Mouse (Mus musculus) cerebral cortex, adult 2 months (tissue): ENCODE data around the gene Nfe2l2.

Source experiments
- WGBS: fragments of 180-500 bp; shearing (Covaris S2); methylation state at CpG from one replicate; pipeline ENCODE4 v1.1.7; 2018; 5-methylcytosine and 5-hydroxymethylcytosine counted together

Nfe2l2 gene

DNA sequence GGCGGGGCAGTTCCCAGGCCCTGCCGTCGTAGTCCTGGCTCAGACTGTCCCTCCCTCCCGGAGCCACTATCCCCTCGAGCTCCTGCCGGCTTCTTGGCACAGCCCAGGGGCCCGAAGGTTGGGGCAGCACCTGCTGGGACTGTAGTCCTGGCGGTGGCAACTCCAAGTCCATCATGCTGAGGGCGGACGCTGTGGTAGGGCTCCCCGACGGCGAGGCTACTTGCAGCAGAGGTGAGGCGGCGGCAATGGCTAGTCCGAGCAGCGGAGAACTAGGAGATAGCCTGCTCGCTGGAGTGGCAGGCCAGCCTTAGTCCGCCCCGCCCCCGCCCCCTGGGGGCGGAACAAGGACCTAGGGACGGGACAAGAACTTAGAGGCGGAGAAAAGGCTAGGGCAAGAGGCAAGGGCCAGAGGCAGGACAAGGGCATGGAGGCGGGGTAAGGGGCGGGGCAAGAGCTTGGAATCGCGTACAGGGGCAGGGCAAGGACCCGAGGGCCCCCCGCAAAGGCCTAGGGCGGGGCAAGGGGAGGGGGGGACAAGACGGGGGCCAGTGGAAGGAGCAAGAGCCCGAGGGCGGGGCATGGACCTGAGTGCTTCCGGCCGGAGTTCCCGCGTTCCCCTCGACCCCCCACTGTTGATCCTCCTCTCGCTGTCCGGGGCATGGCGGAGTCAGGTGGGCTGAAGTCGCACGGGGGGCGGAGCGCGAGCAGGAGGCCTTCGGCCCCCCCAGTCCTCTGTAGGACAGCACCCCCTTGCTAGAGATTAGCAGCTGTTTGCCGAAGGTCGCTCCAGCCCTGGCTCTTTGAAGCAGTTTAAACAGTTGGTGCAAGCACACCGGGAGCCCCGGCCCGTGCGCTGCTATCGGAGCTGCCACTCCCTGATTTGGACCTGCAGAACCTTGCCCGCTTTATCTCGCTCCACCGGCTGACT is at the start of gene Nfe2l2:
Nfe2l2 (minus strand) TSS at position 408 of the 928 bp plus-strand sequence.
- WGBS = under 1% methylated on average over 58 of the region's 58 CpGs

DNA sequence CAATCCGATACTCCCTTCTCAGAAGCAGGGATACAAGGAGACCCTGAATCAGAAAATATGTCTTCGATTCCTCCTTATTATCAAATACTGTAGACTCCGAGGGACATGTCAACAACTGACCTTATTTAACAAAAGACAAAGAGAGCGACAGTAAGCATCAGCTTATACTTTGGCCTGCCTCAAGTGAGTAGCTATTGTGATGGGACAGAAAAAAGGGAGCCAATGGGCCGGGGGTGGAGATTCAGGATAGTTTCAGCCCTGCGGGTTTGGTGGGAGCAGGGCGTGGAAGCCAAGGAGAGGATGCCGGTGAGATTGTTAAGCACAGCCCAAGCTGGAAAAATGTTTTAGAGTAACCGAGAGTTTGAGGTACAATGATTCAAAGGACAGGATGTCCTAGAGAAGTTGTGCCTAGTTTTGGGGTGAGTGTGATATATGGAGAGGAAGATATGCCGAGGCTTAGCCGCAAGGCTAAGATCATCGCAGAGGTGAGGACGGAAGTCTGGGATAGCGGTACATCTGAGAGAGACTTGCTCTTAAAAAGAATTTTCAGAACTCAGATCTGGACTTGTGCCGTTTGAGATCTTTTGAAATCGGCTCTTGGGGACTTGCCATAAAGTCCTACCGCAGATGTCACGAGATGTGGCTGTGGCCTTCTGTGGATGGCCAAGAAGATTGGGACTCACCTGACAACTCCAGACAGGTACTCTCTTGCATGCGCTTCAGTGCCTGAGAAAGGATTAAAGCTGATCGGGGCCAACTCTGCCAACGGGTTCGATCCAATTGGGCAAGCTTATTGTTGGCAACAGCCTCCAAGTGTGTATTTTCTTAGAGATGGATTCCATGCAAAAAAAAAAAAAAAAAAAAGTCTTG is 48.1 kb upstream of the Nfe2l2 start:
- 84% methylated on average over 22 of the region's 22 CpGs for WGBS

DNA sequence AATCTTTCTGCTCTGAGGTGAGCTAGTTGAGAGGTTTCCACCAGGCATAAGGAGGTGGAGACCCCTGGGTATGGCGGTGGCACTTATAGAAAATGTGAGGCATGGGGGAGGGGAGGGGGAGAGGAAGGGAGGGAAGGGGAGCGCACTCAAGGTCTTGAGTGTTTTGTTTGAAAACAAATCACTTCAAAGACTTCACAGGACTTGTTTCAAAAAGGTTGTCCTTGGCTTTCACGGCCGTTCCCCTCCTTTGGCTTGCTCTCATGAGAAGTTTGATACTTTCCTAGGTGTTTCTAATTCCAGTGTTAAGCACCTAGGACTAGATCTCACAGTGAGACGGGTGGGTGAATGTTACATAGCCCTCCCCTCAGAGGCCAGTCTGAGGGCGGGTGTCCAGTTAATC is 47.5 kb upstream of the Nfe2l2 start:
- 70% methylated on average over 6 of the region's 6 CpGs for WGBS

DNA sequence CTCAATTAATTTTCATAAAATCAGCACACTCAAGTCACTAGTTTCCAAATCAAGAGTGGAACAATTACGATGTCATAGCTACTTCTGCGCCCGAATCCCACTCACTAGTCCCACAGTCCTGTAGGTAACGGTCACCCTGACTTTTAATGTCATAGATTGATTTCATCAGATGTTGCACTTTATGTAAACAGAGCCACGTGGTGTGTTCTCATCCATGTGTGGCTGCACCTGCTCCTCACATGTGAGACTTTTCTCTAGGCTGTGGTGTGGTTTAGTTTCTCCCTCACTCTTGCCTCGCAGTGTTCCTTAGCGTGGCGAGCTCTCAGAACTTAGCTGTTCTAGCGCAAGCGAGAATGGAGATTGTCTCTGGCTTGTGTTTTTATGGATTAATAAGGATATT is 46.4 kb upstream of the Nfe2l2 start:
- 91% methylated on average over 10 of the region's 10 CpGs for WGBS

DNA sequence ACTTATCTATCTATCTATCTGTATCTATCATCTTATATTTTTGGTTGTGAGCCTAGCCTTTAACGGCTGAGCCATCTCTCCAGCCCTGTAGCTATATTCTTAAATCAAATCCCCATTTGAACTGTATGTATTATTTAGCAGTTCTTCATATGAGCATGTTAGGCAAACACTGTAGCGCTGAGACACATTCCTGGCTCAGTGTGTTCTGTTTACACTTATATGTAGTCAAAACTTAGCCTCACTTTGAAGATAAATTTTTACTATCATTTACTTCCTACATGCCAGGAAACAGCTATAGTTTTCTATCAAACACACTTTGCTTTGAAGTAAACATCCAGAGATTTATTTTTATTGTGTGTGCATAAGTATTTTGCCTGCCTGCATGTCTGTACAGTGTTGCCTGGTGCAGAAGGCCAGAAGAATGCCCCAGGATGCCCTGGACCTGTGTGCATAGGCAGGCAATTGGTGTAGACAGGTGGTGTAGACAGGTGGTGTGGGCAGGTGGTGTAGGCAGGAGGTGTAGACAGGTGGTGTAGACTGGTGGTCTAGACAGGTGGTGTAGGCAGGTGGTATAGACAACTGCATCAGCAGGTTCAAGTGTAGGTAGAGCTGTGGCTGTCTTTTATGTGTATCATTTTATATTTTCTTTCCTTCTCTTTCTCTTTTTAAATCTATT is 45.7 kb upstream of the Nfe2l2 start:
- WGBS = 75% methylated on average over 2 of the region's 2 CpGs

DNA sequence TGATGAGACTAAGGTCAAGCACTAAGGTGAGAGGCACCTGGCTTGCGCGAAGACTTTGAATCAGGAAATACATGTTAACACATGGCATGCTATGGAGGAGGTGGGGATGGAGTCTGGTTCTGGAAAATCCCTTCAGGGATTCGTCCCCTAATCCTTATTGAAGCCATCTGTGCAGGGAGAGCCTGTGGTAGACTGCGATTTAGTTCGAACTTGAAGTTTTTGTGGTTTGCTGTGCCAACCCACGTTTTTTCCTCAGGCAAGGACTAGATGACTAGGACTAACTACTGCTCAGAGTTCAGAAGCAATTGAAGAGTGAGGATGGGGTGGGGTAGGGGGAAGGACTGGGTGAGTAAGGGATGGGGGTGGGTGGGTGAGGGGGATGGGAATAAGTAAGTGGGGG is 44.4 kb upstream of the Nfe2l2 start:
- 77% methylated on average over 6 of the region's 6 CpGs for WGBS

DNA sequence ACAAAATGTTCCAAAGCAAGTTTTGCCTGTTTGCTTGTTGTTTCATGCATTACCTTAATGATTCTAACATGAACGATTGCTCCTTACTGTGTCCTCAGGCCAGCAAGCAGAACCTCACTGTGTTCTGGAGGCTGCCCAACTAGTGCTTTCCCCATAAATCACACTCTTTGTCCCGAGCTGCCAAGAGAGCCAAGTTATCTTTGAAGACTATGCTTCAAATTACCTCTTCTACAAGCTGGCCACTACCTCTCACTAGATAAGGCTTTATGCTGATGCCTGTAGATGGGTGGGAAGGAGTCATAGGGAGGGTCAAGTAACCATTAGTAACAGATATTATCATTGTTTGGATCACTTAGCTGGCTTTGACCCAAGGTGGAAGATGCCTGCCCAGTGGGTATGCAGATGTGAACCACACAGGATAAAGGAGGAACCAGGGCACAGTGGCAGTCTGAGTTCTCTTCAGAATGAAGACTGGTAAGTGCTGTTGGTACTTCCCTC is 32.6 kb upstream of the Nfe2l2 start:
- 47% methylated on average over 2 of the region's 2 CpGs for WGBS

DNA sequence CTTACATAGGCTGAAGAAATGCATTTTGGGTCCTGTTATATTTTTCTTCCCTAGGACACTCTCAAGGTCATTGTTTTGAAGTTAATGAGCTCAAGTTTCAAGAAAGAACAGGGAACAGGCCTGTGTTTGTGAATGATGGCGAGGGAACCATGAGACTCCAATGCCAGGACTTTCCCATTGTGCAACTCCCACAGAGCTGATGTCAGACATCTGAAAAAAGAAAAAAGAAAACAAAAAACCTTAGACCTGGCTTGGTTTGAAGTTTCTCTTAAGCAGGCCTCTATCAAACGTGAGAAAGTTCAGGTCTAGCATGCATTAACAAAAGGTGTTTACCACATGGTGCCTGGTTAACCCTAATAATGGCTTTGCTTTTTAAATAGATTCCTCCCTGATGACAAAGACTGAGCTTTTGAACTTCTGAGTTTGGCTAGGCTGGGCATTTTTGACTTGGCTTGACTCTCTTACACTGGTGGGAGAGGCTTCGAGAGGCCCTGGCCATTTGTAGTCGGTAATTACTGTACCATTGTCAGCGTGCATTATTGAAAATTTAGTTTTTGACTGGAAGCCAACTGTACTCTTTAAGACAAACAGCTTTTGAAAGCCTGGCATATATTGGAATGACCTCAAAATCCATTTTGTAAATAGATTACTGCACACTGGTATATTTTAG is 29.9 kb upstream of the Nfe2l2 start:
- 68% methylated on average over 5 of the region's 5 CpGs for WGBS

DNA sequence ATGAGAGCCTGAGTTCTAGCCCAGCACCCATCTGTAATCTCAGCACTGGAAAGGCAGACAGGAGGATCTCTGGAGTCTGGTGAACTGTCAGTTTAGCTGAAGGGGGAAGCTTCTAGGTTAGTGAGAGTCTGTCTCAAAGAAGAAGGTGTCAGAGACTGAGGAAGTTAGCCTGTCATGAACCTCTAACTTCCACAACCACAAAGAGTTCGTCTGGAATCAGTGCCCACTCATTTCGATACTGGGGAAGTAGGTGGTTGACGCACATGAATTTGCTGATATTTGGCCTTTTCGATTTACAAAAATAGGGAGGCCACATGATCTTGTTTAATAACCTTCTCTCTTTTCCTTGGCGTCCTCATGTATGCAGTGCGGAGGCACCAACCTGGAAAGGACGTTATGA is 28.7 kb upstream of the Nfe2l2 start:
- 90% methylated on average over 7 of the region's 7 CpGs for WGBS

DNA sequence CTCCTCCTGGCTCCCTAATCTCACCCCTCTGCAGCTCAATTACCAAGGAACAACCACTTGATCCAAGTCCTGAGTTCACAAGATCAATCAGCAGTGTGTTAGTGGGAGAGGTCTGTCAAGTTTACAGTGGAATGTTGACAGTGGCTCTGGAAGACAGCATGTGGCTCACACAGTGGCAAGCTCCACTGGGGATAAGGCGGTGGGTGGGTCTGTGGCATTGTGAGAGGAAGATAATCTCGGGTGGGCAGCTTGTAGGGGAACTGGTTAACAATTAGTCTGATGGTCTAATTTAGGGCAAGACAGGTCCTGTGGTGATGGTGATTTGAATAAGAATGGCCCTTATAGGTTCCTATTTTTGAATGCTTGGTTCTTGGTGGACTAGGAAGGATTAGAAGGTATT is 27.5 kb upstream of the Nfe2l2 start:
- WGBS = 80% methylated on average over 2 of the region's 2 CpGs

DNA sequence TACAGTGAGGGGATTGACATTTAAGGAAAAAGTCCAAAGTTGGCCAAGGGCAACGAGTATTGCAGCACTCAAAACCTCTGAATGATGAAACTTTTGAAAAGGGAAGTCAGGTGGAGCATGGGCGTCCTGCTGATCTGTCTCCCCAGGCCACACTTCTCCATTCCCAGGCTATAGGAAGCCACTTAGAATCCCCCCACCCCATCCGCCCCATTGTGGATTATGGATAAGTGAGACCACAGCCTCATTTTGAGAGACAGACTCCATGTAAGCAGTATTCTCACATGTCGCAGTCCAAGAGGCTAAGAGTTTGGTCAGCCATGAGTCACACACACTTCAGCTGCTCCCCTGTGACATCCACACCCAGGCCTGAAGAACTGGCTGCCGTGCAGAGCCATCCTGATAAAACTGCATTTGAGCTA is 26.8 kb upstream of the Nfe2l2 start:
- WGBS = 88% methylated on average over 5 of the region's 5 CpGs

DNA sequence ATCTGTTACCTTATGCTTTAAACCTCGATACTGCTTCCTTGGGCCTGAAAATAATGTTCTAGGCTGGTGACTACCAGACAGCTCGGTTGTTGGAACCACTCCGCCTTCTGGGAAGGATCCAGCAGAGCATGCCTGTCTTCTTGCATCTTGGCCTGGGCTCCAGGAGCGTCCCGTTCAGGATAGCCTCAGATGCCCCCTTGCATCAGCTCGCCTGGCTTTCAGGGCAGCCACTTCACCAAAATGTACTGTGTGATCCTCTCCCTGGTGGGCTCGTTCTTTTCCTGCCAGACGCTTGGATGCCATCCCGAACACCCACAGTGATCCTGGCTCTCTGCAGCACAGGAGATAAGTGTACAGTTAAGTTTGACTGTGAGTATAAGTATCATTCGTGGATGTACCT is 25.6 kb upstream of the Nfe2l2 start:
- 51% methylated on average over 10 of the region's 10 CpGs for WGBS

DNA sequence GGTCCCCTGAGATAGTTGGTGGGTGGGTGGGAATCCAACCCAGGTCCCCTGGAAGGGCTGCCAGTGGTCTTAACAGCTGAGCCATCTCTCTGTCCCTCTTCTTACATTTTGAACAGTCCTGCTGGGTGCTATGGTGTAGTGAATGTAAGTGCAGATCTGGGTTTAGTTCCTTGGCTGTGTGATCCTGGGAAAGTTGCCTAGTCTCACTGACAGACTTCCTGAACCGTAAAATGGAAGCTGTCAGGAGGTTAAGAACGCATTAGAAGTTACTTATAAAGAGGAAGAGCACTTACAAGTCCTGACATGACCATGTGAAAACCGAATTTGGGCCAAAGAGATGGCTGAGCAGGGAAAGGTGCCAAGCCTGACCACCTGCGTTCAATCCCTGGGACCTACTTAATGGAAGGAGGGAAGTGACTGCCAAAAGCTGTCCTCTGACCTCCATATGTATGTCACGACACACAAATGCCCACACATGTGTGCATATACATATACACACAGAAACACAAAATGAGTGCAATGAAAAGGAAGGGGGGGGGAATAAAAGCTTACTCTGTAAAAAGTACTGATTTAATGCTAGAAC is 20.5 kb upstream of the Nfe2l2 start:
- WGBS = 72% methylated on average over 5 of the region's 5 CpGs

DNA sequence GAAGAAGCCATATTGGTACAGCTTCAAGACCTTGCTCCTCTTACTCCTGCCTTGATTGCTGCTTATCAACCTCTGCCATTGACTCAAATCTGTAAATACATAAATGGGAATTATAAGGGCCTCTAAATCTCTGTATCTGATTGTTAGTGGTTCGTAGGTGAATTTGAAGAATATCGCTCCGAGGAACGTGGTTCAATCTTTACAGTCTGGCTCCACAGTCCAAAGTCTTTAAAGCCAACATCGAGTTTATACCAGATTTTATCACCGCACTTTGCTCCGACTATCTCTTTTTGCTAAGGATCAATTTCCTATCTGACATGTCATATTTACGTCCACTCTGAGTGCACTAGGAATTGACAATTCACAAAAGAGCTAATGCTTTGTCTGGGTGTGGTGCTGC is 19.0 kb upstream of the Nfe2l2 start:
- WGBS = 97% methylated on average over 8 of the region's 8 CpGs

DNA sequence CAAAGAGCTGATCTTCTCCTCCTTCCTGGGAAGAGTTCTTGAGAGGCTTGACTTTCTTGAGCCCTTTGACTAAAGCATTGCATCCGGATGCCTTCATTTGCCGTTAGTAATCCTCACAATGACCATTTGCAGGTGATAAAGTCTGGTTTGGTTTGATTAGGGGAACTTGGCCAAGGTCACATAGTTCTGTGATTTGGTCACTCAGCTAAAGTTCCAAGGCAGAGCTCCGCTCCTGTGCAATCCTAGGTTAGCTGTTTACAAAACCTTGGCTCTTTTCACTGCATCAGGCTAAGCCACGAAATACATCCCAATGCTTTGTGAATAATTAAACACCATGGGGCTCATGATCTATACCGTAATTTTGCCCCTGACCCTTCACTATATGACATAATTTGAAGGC is 18.5 kb upstream of the Nfe2l2 start:
- 88% methylated on average over 5 of the region's 5 CpGs for WGBS

DNA sequence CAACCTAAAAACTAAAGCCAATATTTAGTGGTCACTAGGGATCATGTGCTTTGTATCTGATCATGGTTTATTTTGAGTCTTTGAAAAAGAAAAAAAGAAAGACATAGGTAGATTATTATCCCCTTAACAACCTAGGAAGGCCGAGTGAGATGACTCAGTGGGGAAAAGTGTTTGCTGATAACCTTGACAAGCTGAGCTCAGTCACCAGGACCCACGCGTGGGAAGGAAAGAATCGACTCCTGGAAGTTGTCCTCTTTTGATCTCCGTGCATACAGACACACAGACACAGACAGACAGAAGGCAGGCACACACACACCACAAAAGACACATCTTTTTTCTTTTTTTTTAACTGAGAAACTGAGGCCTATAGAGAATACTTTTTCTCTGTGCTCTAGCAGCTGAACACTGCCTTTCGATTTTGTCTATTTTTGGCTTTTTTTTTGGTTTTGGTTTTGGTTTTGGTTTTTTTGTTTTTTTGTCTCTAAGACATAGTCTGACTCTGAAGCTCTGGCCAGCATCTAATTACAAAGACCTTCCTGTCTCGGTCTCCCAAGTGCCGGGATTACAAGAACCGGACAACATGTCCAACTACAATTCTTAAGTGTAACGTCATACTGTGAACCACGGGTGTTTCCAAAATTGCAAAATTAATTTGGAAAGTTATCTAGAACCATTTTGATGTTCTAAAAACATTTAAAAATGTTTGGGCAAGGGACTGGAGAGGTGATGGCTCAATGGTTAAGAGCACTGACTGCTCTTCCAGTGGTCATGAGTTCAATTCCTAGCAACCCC is 16.0 kb upstream of the Nfe2l2 start:
- WGBS = 80% methylated on average over 11 of the region's 11 CpGs

DNA sequence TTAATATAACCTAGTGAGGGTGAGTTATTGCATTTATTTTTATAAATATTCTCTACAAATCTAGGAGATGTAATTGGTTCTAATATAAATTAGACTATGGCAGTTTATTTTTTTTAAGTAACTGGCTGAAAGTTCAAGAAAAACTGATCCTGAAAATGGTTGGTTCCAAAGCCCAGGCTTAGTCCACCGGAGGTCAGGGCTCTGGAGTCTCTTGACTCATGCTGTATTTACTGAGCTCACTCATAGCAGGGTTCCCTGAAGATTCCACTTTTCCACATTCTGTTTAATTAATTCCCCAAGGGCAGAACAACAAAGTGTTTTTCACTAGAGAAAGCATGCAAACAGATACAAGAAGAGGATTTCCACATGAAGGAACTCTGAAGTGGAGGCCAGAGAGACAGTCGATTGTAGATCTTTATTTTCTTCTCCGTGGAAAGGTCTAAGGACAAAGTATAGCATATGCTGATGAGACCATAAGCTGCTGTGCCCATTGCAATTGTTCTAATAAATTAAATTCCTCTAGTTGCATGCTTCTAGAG is 15.0 kb upstream of the Nfe2l2 start:
- 81% methylated on average over 3 of the region's 3 CpGs for WGBS

DNA sequence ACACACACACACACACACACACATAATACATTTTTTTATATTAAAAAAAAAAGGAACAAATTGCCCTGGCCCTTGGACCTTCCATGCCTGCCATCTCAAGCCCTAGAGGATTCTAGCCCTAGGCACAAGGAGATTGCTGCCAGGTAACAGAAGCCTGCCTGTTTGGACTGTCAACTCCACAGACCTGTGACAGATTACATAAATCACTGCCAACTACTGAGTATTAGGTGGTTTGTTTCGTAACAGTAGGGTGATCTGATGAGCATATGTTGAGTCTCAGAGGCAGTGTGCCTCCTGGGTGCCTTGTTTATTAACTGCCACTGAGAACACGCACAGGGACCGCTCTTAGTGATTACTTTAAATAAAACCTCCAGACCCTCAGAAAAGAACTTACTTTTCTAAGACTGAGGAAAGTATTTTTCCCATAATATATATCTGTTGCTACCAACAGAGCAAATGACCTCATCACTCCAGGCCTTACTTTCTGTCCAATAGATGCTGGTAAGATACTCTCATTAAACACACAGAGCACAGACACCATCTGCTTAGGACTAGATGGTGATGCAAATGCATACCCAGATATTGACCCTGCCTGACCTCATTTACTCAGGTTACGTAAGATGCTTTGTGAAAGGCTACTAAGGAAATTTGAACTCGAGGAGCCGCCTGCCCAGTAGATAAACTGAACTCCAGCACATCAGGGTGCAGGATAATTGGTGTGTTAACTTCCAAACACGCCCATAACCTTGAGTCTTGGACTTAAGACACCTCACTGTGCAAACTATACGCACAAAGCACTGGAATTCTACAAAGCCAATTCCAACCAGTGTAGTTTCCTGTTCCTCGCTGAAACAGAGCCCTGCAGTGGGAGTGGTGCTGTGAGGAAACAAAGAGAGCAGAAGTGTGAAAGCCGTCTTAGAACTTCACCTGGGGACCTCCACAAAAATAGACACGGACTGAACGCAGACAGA is 11.9 kb upstream of the Nfe2l2 start:
- WGBS = 79% methylated on average over 12 of the region's 12 CpGs

DNA sequence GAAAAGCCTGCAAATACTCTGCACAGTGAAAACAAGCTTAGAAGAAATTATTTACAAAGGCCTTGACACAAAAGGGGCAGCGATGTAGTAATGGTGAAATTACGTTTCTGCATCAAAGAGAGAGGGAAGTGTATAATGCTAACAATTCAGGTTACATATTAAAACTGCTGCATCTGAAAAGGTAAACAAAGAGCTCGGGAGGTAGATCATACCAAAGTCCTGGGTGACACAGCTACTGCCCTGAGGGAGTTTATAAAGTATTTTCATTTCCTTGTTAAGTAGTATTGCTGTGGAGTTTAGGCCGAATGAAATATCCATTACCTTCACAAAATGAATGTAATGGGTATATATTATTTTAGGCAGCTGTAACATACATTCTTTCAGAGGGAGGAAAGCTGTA is 10.3 kb upstream of the Nfe2l2 start:
- 83% methylated on average over 4 of the region's 4 CpGs for WGBS
